Mouse (Mus musculus): ENCODE measurements around the gene Ssbp4. TPM values are rescaled to one million over a fixed set of nuclear protein-coding genes. Genes with fewer than 3 reads are reported as not detected.
"Not testable (repeated sequence)": the region's sequence is repeated elsewhere in the genome, so short reads cannot be mapped to it uniquely, and the experiment has no call there.

Ssbp4 gene
- polyA plus RNA-seq, 1 experiment from 2014 or later: 173 TPM

DNA sequence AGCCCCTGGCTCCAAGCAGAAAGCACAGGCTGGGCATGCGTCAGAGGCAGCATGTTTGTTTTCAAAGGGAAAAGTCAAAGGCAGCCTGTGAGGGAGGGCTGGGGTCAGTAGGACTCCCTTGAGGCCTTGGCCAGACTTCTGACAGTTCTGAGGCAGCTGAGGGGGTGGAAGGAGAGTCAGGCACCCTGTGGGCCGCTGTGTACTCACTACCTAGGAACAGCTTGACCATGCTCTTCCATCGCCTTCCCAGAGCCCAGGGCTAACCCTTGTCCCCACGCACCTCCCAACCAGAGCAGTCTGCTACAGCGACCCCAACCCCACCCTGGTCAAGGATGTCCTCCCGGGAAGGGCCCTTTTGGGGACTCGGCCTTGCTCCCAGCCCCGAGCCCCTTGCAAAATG lies 15.5 kb downstream of the Ssbp4 start:
- Histone ChIP-seq H3K4me1 (ENCODE audit: control insufficient read depth, insufficient read depth, low read length) (peaks cover 21% of the 10 kb centered on the region), H3K27me3 (ENCODE audit: control insufficient read depth, insufficient read depth, low read depth, low read length) (no peaks in the 10 kb centered on the region; the same call in 1 of the 2 replicates), H3K4me3 (ENCODE audit: low read depth, low read length) (no peak overlapping the region), H3K36me3 (ENCODE audit: control insufficient read depth, insufficient read depth, low read length) (peaks cover 20% of the 10 kb centered on the region; the same call in 1 of the 2 replicates), H3K9ac (ENCODE audit: low read depth, low read length) (peak overlapping the region; percentile 7; the same call in 1 of the 2 replicates), H3K9me3 (replicated peaks; ENCODE audit: control insufficient read depth, low read length, poor library complexity, severe bottlenecking) (no peaks in the 10 kb centered on the region), H3K27ac (ENCODE audit: low read length) (0 out of 2 replicates have a peak overlapping the region, but pooled peaks have one; percentile 46), H3K4me2 (ENCODE audit: low read length) (peak overlapping the region; percentile 71; the same call in 1 of the 2 replicates)
- 55% methylated on average over 8 of the region's 8 CpGs for WGBS
- ATAC-seq: no peak

DNA sequence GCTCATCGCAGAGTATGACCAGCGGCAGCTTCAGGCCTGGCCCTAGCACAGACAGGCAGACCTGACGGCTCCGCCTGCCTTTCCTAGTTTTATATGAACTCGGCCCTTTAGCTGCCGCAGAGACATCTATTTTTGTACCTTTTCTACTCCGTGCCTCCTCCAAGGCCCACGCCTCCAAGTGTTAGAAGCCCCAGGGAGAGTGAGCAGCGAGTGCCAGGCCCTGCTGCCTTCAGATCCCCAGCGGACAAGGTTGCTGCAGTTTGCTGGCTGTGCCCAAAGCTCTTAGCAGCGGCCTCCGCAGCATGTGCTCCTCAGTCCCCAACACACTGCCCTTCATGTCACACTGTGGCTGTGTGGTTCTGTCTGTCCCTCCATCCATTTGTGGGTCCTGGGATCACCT lies 17.1 kb downstream of the Ssbp4 start:
- H3K36me3 ChIP-seq (ENCODE audit: control insufficient read depth, insufficient read depth, low read length): peaks cover 20% of the 10 kb centered on the region; the same call in 1 of the 2 replicates
- H3K27ac ChIP-seq (ENCODE audit: low read length): no peak overlapping the region
- 87% methylated on average over 12 of the region's 12 CpGs for WGBS
- peaks cover 13% of the 10 kb centered on the region for H3K4me1 ChIP-seq (ENCODE audit: control insufficient read depth, insufficient read depth, low read length)
- H3K27me3 ChIP-seq (ENCODE audit: control insufficient read depth, insufficient read depth, low read depth, low read length): no peaks in the 10 kb centered on the region; the same call in 1 of the 2 replicates
- ATAC-seq: no peak
- H3K4me2 ChIP-seq (ENCODE audit: low read length): no peak overlapping the region
- no peak overlapping the region for H3K4me3 ChIP-seq (ENCODE audit: low read depth, low read length)
- H3K9me3 ChIP-seq (replicated peaks; ENCODE audit: control insufficient read depth, low read length, poor library complexity, severe bottlenecking): no peaks in the 10 kb centered on the region
- no peak overlapping the region for H3K9ac ChIP-seq (ENCODE audit: low read depth, low read length)

DNA sequence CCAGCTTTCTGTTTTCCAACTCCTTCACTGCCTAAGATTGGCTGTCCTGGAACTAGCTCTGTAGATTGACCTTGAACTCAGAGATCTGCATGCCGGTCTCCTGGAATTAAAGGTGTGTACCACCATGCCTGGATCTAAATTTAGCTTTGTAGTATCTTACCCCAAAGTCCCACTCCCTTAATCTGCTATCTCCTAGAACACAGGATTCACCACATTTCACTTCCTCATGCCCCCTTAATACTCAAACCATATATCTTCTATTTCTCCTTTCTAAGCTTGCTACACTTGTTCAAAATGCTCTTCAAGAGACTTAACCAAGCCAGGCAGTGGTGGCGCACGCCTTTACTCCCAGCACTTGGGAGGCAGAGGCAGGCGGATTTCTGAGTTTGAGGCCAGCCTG lies 20.7 kb downstream of the Ssbp4 start:
- not testable (repeated sequence) for H3K27ac ChIP-seq (ENCODE audit: low read length); H3K4me3 ChIP-seq (ENCODE audit: low read depth, low read length); H3K9ac ChIP-seq (ENCODE audit: low read depth, low read length); ATAC-seq; H3K4me1 ChIP-seq (ENCODE audit: control insufficient read depth, insufficient read depth, low read length); H3K4me2 ChIP-seq (ENCODE audit: low read length); H3K9me3 ChIP-seq (replicated peaks; ENCODE audit: control insufficient read depth, low read length, poor library complexity, severe bottlenecking); H3K27me3 ChIP-seq (ENCODE audit: control insufficient read depth, insufficient read depth, low read depth, low read length)
- 96% methylated on average over 4 of the region's 4 CpGs for WGBS
- H3K36me3 ChIP-seq (ENCODE audit: control insufficient read depth, insufficient read depth, low read length): peaks cover 35% of the 10 kb centered on the region

DNA sequence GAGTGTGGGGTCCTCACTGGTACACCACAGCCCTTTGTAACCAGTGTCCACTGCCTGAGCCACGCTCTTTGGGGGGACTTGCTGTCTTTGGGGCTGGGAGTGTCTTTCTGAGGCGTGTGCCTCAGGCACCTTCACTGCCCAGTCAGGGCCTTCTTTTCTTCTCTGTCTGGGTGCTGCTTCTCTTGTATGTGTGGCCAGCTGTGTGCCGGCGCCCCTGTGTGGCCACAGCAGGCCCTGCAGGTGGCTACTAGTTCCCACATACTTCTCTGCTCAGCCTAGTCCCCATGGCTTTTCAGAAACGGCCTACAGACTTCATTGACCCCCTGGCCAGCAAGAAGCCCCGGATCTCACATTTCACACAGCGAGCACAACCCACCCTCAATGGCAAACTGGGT lies 23.4 kb downstream of the Ssbp4 start:
- peak; percentile 62 for ATAC-seq
- no peak overlapping the region for H3K27ac ChIP-seq (ENCODE audit: low read length)
- WGBS: 43% methylated on average over 7 of the region's 7 CpGs
- H3K4me2 ChIP-seq (ENCODE audit: low read length): no peak overlapping the region
- no peaks in the 10 kb centered on the region for H3K4me1 ChIP-seq (ENCODE audit: control insufficient read depth, insufficient read depth, low read length)
- H3K9ac ChIP-seq (ENCODE audit: low read depth, low read length): no peak overlapping the region
- no peaks in the 10 kb centered on the region for H3K9me3 ChIP-seq (replicated peaks; ENCODE audit: control insufficient read depth, low read length, poor library complexity, severe bottlenecking)
- H3K4me3 ChIP-seq (ENCODE audit: low read depth, low read length): no peak overlapping the region
- H3K27me3 ChIP-seq (ENCODE audit: control insufficient read depth, insufficient read depth, low read depth, low read length): no peaks in the 10 kb centered on the region
- peaks cover 42% of the 10 kb centered on the region for H3K36me3 ChIP-seq (ENCODE audit: control insufficient read depth, insufficient read depth, low read length)

DNA sequence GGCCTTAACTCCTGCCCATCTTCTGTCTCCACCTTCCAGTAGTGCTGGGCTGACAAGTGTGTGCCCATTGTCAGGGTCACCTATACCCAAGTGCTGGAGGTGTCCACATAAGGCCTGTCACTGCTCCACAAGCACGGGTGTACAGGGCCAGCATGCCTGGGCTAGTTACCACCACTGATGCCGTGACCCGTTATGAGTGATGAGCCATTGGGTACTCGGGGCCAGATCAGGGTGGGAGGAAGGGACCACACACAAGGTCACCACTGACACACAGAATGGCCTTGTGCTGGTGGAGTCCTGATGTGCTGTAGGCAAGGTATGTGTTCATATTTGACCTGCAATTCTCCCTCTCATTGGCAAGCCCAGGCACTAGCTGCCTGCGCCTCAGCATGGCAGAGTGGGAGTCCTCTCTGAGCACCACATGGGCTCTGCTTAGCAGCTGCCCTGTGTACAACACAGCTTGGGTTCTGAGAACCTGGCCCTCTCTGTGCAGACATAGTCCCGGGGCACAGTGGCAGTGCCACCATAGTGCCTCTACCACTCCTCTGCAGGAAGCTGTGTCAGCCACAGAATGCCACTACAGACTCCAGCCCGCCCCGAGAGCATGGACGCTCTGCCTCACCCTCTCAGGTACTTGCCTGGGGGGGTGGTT lies 23.9 kb downstream of the Ssbp4 start:
- H3K4me1 ChIP-seq (ENCODE audit: control insufficient read depth, insufficient read depth, low read length): no peaks in the 10 kb centered on the region
- H3K27me3 ChIP-seq (ENCODE audit: control insufficient read depth, insufficient read depth, low read depth, low read length): no peaks in the 10 kb centered on the region
- no peak overlapping the region for H3K4me2 ChIP-seq (ENCODE audit: low read length)
- no peak overlapping the region for H3K4me3 ChIP-seq (ENCODE audit: low read depth, low read length)
- peak; percentile 36; the same call in 1 of the 2 replicates for ATAC-seq
- H3K27ac ChIP-seq (ENCODE audit: low read length): no peak overlapping the region
- 92% methylated on average over 9 of the region's 9 CpGs for WGBS
- peaks cover 42% of the 10 kb centered on the region for H3K36me3 ChIP-seq (ENCODE audit: control insufficient read depth, insufficient read depth, low read length)
- H3K9me3 ChIP-seq (replicated peaks; ENCODE audit: control insufficient read depth, low read length, poor library complexity, severe bottlenecking): no peaks in the 10 kb centered on the region
- H3K9ac ChIP-seq (ENCODE audit: low read depth, low read length): no peak overlapping the region

DNA sequence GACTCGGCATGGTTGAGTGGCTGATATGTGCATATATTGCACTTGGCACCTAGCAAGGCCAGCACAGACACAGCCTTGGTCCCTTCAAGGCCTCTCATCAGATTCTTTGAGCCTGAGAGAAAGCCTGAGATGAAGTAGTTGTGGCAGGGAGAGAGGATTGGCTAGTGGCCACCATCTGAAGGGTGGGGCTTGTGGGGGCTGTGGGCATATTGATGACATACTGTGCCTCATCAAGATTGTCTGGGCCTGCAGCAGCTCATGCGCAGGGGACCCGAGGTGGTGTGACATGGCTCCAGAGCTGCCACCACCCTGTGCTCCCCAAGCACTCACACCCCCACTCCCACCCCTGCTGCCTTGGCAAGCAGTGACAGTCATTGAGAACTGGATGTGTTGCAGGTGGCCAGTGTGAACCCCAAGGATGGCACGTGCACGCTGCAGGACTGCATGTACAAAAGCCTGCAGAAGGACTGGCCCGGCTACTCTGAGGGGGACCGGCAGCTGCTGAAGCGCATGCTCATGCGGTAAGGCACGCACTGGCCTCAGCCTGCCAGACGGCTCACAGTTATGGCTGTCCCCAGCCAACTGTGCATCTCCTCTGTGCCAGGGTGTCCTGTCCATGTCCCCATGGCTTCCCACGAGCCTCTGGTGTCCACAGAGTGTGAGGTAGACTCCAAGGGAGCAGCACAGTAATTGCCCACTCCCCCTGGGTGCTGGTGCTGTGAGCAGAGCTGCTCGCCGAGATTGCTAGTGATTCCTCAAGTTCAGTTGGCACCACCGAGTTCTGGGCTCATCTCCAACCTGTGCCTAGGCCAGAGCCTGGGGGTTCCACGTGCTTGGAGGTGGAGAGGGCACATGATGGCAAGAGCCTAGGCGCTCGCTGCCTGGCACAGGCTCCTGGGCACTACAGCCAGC lies 24.9 kb downstream of the Ssbp4 start:
- Histone ChIP-seq H3K36me3 (ENCODE audit: control insufficient read depth, insufficient read depth, low read length) (peaks cover 43% of the 10 kb centered on the region), H3K9me3 (replicated peaks; ENCODE audit: control insufficient read depth, low read length, poor library complexity, severe bottlenecking) (no peaks in the 10 kb centered on the region), H3K4me2 (ENCODE audit: low read length) (no peak overlapping the region), H3K4me3 (ENCODE audit: low read depth, low read length) (no peak overlapping the region), H3K4me1 (ENCODE audit: control insufficient read depth, insufficient read depth, low read length) (no peaks in the 10 kb centered on the region), H3K27me3 (ENCODE audit: control insufficient read depth, insufficient read depth, low read depth, low read length) (no peaks in the 10 kb centered on the region), H3K27ac (ENCODE audit: low read length) (no peak overlapping the region), H3K9ac (ENCODE audit: low read depth, low read length) (no peak overlapping the region)
- WGBS: 93% methylated on average over 18 of the region's 18 CpGs
- ATAC-seq: no peak

DNA sequence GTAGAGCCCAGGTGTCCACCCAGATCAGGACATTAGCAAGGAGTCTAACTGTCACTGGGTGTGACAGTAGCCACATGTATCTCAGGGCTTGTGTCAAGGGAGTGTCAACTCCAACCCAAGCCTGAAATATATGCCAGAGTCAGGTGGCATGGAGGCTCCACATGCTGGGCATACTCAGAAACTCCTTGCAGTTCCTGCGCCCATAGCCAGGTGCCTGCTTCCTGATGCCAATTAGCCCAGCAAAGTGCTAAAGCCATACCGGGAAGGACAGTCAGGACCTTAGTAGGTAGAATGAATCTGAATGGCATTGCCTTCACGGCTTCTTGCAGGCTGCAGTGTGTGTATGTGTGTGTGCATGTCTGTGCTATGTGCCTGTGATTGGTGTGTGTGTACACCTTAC lies 31.5 kb downstream of the Ssbp4 start:
- H3K27me3 ChIP-seq (ENCODE audit: control insufficient read depth, insufficient read depth, low read depth, low read length): no peaks in the 10 kb centered on the region
- H3K4me2 ChIP-seq (ENCODE audit: low read length): no peak overlapping the region
- WGBS: 95% methylated on average over 3 of the region's 3 CpGs
- peaks cover 17% of the 10 kb centered on the region for H3K36me3 ChIP-seq (ENCODE audit: control insufficient read depth, insufficient read depth, low read length)
- H3K9me3 ChIP-seq (replicated peaks; ENCODE audit: control insufficient read depth, low read length, poor library complexity, severe bottlenecking): no peaks in the 10 kb centered on the region
- ATAC-seq: no peak
- no peak overlapping the region for H3K27ac ChIP-seq (ENCODE audit: low read length)
- no peaks in the 10 kb centered on the region for H3K4me1 ChIP-seq (ENCODE audit: control insufficient read depth, insufficient read depth, low read length)
- no peak overlapping the region for H3K4me3 ChIP-seq (ENCODE audit: low read depth, low read length)
- H3K9ac ChIP-seq (ENCODE audit: low read depth, low read length): no peak overlapping the region

DNA sequence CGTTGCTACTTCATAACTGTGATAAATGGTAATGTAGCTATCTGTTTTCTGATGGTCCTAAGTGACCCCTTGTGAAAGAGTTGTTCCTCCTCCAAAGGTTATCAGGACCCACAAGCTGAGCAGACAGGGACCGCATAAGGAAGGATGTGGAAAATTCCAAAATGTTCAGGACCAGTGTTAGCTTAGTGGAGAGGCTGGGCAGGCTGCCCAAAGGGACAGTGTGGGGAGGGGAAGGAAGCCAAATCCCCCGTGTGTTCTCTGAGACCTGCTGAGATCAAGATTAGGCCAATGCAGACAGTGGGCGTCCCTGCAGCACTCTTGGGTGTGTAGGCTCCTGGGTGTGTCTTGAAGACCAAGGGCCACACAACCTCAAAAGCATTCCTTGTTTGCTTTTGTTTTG lies 33.8 kb downstream of the Ssbp4 start:
- H3K4me2 ChIP-seq (ENCODE audit: low read length): no peak overlapping the region
- no peak overlapping the region for H3K9ac ChIP-seq (ENCODE audit: low read depth, low read length)
- no peaks in the 10 kb centered on the region for H3K4me1 ChIP-seq (ENCODE audit: control insufficient read depth, insufficient read depth, low read length)
- H3K4me3 ChIP-seq (ENCODE audit: low read depth, low read length): no peak overlapping the region
- no peak overlapping the region for H3K27ac ChIP-seq (ENCODE audit: low read length)
- no peaks in the 10 kb centered on the region for H3K9me3 ChIP-seq (replicated peaks; ENCODE audit: control insufficient read depth, low read length, poor library complexity, severe bottlenecking)
- no peaks in the 10 kb centered on the region for H3K27me3 ChIP-seq (ENCODE audit: control insufficient read depth, insufficient read depth, low read depth, low read length)
- 83% methylated on average over 4 of the region's 4 CpGs for WGBS
- peaks cover 8% of the 10 kb centered on the region for H3K36me3 ChIP-seq (ENCODE audit: control insufficient read depth, insufficient read depth, low read length)
- ATAC-seq: no peak

DNA sequence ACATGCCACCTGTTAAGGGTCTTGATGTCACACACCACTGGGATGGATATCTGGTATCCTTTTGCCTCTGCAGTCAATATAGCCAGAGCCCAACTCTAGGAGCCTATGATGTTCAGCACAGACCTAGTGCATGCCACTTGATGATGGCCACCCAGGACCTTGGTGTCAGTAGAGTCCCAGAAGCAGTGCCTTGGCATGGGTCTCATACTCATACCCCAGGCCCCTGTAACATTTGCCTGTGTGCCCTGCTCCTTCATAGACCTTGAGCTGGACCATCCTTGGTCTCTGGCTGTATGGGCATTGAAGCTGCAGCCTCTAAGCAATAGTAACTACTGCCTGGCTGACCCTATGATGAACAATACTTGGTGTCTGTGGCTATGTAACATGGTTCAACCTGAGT lies 34.4 kb downstream of the Ssbp4 start:
- Histone ChIP-seq H3K4me2 (ENCODE audit: low read length) (no peak overlapping the region), H3K4me3 (ENCODE audit: low read depth, low read length) (no peak overlapping the region), H3K27me3 (ENCODE audit: control insufficient read depth, insufficient read depth, low read depth, low read length) (no peaks in the 10 kb centered on the region), H3K9me3 (replicated peaks; ENCODE audit: control insufficient read depth, low read length, poor library complexity, severe bottlenecking) (no peaks in the 10 kb centered on the region), H3K27ac (ENCODE audit: low read length) (no peak overlapping the region), H3K9ac (ENCODE audit: low read depth, low read length) (no peak overlapping the region), H3K4me1 (ENCODE audit: control insufficient read depth, insufficient read depth, low read length) (no peaks in the 10 kb centered on the region), H3K36me3 (ENCODE audit: control insufficient read depth, insufficient read depth, low read length) (peaks cover 7% of the 10 kb centered on the region)
- ATAC-seq: no peak

Measured in midbrain, embryonic 16.5 days (tissue).